Mouse (Mus musculus) fat pad, adult 2 months (tissue): ENCODE measurements around the gene Olfr1404.
"Not testable (repeated sequence)": the region's sequence is repeated elsewhere in the genome, so short reads cannot be mapped to it uniquely, and the experiment has no call there.

Source experiments
- DNase-seq: peaks from one replicate; pipeline ENCODE4 v3.0.0-alpha.2; 2011; ENCODE audit warnings: low read depth, low spot score; ENCODE audit errors: extremely low read depth

Gene Olfr1404

DNA sequence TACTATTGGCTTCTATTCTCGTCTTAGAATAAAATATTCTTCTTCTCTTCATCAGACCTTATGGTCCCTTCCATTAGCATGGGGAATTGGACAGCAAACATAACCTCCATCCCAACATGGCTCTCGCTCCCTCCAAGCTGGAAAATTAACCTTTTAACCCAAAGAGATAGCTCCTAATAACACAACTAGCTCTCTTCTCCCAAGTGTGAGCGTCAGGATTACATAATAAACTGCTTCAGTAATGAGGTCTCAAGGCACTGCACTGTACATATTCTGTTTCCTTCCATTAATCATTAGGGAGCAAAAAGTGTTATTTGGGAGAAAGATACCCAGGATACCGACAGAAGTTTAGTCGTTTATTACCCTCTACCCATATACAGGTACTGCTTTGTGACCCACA lies at the start of gene Olfr1404:
Gene Olfr1404 (plus strand): TSS at position 301 of the 400 bp plus-strand sequence.
- DNase-seq = no peak

DNA sequence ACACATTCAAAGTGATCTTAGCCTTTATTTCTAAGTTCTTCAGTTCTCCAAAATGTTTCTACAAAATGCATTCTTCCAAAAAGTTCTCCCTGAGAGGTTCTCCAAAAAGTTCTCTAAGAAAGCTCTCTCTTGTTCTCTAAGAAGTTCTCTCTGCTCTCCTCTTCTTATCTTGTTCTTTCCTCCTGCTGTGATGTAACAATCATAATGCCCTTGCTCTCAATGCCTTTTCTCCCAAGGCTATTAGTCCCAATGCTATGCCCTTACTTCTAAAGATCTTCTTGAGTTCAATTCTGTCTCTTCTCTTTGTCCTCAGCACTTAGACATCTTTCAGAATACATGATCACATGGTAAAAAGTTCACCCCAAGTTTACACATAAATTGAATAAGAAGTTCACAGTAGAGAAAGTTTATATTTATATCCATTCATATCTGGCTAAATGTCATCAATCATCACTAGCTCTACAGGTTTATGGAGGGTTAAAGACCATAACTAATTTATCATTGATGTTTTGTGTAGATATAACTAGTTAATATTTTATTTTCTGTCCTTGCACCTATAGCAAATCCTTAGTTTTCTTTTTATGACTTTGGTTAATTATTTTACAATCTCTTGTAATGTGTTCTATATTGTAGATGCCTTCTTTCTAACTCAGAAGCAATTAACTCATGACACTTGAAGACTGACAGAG lies 37.9 kb upstream of the Olfr1404 start:
- DNase-seq = no peak

DNA sequence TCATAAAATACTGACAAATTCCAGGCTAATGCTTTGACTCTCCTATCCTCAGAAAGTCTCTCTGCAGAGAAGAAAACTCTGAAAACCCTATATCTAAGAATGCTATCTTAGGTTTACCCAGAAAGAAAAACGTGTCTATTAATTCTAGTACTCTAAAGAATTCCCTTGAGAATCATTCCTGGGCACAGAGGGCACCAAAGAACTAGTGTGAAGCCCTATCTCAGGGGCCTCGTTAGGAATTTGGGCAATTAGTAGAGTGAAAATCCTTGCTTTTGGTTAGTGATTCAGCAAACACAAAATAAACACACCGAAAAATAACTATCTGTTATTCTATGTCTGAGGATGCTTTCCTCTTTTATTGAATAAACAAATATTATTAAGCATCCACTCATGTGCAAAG lies 21.7 kb upstream of the Olfr1404 start, which contains the start of gene Olfr1406:
Gene Olfr1406 (minus strand): TSS at position 101 of the 400 bp plus-strand sequence.
- no peak for DNase-seq

GRCm38 (mm10) chr1:173192059-173192458 lies 20.1 kb upstream of the Olfr1404 start:
- no peak for DNase-seq

GRCm38 (mm10) chr1:173196359-173196758 lies 15.8 kb upstream of the Olfr1404 start:
- DNase-seq = no peak

DNA sequence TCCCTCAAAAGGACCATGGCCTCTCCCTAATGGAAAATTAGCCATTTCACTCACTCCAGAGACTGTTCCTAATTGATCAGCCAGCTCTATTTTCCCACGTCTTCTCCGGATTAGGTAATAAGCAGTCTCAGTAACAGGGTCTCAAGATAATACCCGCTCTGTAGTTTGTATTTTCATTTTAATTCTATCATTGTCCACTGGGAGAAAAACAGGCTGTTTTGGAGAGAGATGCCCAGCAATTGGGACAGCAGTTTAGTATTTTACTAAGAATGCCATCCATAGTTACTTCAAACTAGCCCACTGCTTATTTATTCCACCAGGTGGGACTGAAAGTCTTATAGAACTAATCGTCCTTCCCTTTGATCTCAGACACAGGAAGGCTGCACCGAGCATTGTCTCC lies 14.7 kb upstream of the Olfr1404 start, which contains the start of gene Olfr218:
Gene Olfr218 (plus strand): TSS at position 301 of the 400 bp plus-strand sequence.
- DNase-seq = no peak

GRCm38 (mm10) chr1:173216481-173216880 lies 4.3 kb downstream of the Olfr1404 start:
- no peak for DNase-seq

DNA sequence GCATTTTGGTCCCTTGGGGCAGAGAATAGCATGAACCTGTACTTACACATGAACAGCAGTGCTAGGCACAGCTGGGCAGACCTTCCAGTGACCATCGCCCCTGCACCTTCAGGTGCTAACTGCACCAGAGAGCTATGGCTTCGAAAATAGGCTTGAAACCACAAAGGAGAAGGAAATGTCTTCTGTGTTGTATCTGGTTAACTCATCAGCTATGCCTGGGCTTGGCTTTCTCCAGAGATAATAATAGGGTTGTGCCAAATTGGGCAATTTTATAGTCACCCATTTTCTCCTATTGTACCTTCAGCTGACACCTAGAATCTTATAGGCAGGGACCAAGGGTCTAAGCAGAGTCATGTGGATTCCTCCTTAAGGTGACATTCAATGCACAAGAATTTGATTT lies 14.9 kb downstream of the Olfr1404 start, which contains the start of gene Fcer1a:
Gene Fcer1a (minus strand): TSS at position 134 of the 400 bp plus-strand sequence.
- DNase-seq = no peak

GRCm38 (mm10) chr1:173237004-173237403 lies 24.8 kb downstream of the Olfr1404 start:
- not testable (repeated sequence) for DNase-seq

DNA sequence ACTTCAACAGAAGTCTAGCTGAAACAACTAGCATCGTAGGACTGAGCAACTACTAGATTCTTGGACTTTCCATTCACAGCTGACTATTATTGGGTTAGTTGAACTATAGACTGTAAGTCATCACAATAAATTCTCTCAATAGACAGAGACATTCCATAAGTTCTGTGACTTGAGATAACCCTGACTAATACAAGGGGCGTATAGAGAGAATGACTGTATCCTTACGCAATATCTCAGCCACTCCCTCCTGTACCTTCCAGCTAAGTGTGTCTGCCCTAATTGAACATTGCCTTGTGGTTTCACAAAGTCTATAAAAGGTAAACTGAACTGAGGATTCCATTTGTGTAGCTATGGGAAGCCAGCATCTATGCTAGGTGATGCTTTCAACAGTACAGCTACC lies 37.7 kb downstream of the Olfr1404 start:
- DNase-seq = no peak

DNA sequence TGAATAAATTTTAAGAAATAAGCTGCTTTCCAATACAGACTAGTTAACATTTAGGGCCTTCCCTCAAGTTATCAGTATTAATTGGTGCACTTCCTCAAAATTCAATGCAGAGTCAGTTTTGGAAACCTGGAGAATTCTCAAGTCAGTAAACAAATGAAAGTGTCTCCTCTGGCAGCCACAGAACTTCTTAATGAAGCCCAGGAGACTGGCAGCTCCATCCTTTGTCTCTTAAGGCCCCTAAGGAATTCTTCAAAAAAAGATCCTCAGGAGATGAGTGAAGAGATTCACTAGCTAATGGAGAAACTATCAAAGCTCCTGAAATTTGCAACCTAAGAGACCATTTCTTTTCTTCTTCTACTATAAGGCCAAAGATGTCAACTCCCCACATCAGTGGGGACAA lies 53.5 kb downstream of the Olfr1404 start, which contains the start of gene Olfr418:
Gene Olfr418 (plus strand): TSS at position 301 of the 400 bp plus-strand sequence.
- DNase-seq = no peak
